Mouse (Mus musculus) layer of hippocampus, adult 18-20 months (tissue): ENCODE results near the gene Gm19668. TPM values are rescaled to one million over a fixed set of nuclear protein-coding genes. Genes with fewer than 3 reads are reported as not detected.
"Not testable (repeated sequence)": the region's sequence is repeated elsewhere in the genome, so short reads cannot be mapped to it uniquely, and the experiment has no call there.

Experiments
- DNase-seq, 2 experiments: peaks; one replicate each; pipeline ENCODE4 v3.0.0; 2022; ENCODE audit warnings: low spot score in 2 of 2
- total RNA-seq, 2 experiments: library from RNA; stranded (reverse); gene quantifications; 2 replicates each; pipeline ENCODE4 v1.2.3; 2021

Gene Gm19668
- total RNA-seq, 2 experiments from 2014 or later = not detected

GRCm38 (mm10) chr10:77771225-77771624, 27.7 kb downstream of the Gm19668 start, which contains the start of gene Gm3238:
Gene Gm3238, minus strand, starts transcription at chr10:77771325.
- DNase-seq = not testable (repeated sequence)

DNA sequence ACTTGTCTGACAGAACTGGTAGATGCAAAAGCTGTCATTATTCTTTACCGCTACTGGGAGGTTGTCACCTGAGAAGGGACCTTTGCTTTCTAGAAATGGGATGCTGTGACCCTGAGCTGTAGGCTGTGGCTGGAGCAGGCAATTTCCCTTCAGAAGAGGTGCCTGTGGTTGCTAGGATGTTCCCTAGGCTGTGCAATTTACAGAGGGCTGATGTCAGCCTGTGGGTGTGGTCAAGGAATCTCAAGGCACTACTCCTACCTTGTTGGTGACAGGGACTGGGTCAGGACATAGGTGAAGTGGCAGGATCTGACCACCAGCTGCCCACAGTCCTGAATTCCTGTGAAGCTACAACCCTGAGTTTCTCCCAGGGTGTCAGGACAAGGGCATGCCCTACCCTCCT, 29.2 kb downstream of the Gm19668 start:
- no peak for DNase-seq

DNA sequence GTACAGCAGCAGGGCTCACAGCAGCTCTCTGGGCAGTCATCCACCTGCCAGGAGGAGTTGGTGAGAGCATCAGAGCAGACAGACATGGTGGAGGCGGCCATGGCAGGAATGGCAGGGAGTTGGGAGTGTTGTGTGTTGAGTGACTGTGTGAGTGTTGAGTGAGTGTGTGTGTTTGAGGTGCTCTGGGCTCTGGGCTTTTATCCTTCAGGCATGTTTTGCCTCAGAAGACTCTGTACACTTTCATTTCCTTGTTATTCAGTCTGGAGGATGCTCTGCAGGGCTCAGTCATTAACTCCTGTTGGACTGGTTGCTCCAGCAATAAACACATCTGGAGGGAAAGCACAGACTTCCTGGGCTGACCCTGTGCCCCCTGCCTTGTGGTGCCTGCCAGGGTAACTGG, 39.4 kb downstream of the Gm19668 start, which contains the start of gene Gm3233:
Gene Gm3233, minus strand, starts transcription at position 101 of the 400 bp plus-strand sequence.
- not testable (repeated sequence) for DNase-seq

GRCm38 (mm10) chr10:77753448-77753847, 45.5 kb downstream of the Gm19668 start:
- no peak for DNase-seq

DNA sequence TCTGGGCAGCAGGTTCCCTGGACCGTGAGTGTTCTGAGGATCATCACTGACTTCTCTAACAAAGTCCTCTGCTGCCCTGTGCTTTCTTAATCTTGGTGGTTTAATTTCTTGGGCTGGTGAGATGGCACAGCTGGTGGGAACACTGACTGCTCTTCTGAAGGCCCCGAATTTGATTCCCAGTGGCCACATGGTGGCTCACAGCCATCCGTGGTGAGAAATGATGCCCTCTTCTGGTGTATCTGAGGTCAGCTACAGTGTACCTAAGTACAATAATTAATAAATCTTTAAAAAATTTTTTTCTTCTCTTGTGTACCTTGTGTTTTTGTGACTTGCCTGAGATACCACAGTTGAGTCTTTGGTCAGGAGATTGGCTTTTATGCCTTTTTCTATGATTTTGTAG, 46.6 kb downstream of the Gm19668 start:
- DNase-seq = not testable (repeated sequence)

GRCm38 (mm10) chr10:77751254-77751653, 47.7 kb downstream of the Gm19668 start, which contains the start of gene Gm9736:
Gene Gm9736, minus strand, starts transcription at chr10:77751354.
- DNase-seq = not testable (repeated sequence)

GRCm38 (mm10) chr10:77750686-77751085, 48.2 kb downstream of the Gm19668 start:
- DNase-seq = not testable (repeated sequence)

Other genes starting within 250 kb of the Gm19668 start
- 10 to 100 TPM; 69.2 to 78.2 TPM for gene Pttg1ip, start 217.4 kb downstream of the Gm19668 start, total RNA-seq
- gene Sumo3, start 193.0 kb downstream of the Gm19668 start, total RNA-seq = 100 to 1,000 TPM; 144 to 147 TPM
- gene Gm49325, start 192.9 kb downstream of the Gm19668 start, total RNA-seq = 10 to 100 TPM; 31.6 to 32.6 TPM
- gene Ube2g2, start 176.9 kb downstream of the Gm19668 start, total RNA-seq = 10 to 100 TPM; 84.7 to 86.9 TPM
- under 1 TPM in 1 of 2 experiments, not detected in 1; 0.20 TPM for gene Tspear, start 112.6 kb downstream of the Gm19668 start, total RNA-seq
- gene Gm19402, start 108.4 kb downstream of the Gm19668 start, total RNA-seq = not detected
- not detected for gene Gm9508, start 101.9 kb downstream of the Gm19668 start, total RNA-seq
- gene Gm10272, start 92.5 kb downstream of the Gm19668 start, total RNA-seq = not detected
- gene Gm10024, start 87.7 kb downstream of the Gm19668 start, total RNA-seq = not detected
- gene Gm10142, start 83.3 kb downstream of the Gm19668 start, total RNA-seq = not detected
- gene Krtap12-1, start 78.5 kb downstream of the Gm19668 start, total RNA-seq = not detected
- not detected for gene Gm10100, start 72.6 kb downstream of the Gm19668 start, total RNA-seq
- gene Gm18596, start 56.5 kb downstream of the Gm19668 start, total RNA-seq = not detected
- gene Gm9736, start 47.8 kb downstream of the Gm19668 start, total RNA-seq = not detected
- gene Gm3233, start 39.5 kb downstream of the Gm19668 start, total RNA-seq = not detected
- not detected for gene Gm3238, start 27.8 kb downstream of the Gm19668 start, total RNA-seq
- gene Gm7138, start 22.2 kb downstream of the Gm19668 start, total RNA-seq = not detected
- gene Gm3250, start 16.6 kb downstream of the Gm19668 start, total RNA-seq = not detected
- not detected for gene Gm7137, start 10.9 kb downstream of the Gm19668 start, total RNA-seq
- not detected for gene Gm9639, start 4.1 kb downstream of the Gm19668 start, total RNA-seq
- gene Gm9507, start 12.7 kb upstream of the Gm19668 start, total RNA-seq = not detected
- not detected for gene Gm2696, start 15.5 kb upstream of the Gm19668 start, total RNA-seq
- not detected for gene Krtap10-4, start 28.0 kb upstream of the Gm19668 start, total RNA-seq
- gene Krtap10-10, start 36.8 kb upstream of the Gm19668 start, total RNA-seq = not detected
- gene Gm36176, start 47.7 kb upstream of the Gm19668 start, total RNA-seq = not detected
- gene Gm10318, start 53.7 kb upstream of the Gm19668 start, total RNA-seq = not detected
- gene Gm3285, start 62.8 kb upstream of the Gm19668 start, total RNA-seq = not detected
- 1 to 10 TPM; 3.8 to 5.0 TPM for gene Lrrc3, start 103.4 kb upstream of the Gm19668 start, total RNA-seq
- gene Trpm2, start 171.4 kb upstream of the Gm19668 start, total RNA-seq = 10 to 100 TPM; 37.9 to 40.8 TPM
- gene 1810043G02Rik, start 179.4 kb upstream of the Gm19668 start, total RNA-seq = 10 to 100 TPM; 39.9 to 40.5 TPM
- gene Pfkl, start 210.9 kb upstream of the Gm19668 start, total RNA-seq = 100 to 1,000 TPM; 217 to 223 TPM
- gene Dnmt3l, start 242.8 kb upstream of the Gm19668 start, total RNA-seq = 1 to 10 TPM in 1 of 2 experiments, under 1 TPM in 1; 0.74 to 1.2 TPM
- gene Aire, start 244.5 kb upstream of the Gm19668 start, total RNA-seq = under 1 TPM; 0.64 to 0.79 TPM